ENCODE assay signal across 8 mouse cellular contexts in the genomic region with DNA sequence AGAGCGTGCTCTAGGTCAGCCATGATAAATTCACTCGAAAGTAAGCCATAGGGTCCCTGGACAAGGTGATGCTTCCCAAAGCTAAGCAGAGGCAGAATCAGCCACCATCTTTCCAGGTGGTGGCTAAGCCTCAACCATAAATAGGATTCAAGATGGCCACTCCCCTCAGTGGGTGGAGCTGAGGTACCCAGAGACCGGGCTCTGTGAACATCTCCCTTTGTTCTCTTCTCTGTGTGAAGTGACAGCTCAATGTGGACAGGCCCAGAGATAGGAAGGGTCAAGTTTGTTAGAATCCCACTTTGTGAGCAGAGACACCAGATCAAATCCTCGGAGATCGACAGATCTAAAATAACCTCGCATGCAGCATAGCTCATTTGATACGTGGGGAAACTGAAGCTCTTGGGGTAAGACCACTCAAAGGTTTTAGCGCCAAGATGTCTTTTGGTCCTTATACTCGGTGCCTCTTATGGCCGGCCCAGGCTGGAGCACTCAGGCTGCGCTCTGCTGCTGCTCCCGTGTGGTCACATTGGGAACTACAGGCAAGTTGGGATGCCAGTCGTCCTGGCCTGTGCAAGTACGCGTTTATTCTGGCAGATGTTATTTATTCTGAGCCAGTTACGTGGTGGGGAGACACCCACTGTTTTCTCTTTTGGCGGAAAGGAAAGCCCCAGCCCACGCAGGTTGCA. TPM values are rescaled to one million over a fixed set of nuclear protein-coding genes. Genes with fewer than 3 reads are reported as not detected.
DNase-seq lines count a peak whose midpoint lies in the region; ATAC-seq lines count a peak whose summit lies in the region.

No protein-coding gene starts in this region.

- 7% methylated on average over 18 of the region's 18 CpGs for WGBS in intestine, embryonic 16.5 days
- 6% methylated on average over 18 of the region's 18 CpGs for WGBS in midbrain, embryonic 11.5 days

- no peak overlapping the region for H3K9ac ChIP-seq in intestine, embryonic 16.5 days (ENCODE audit: low read depth, low read length)
- H3K9ac ChIP-seq in midbrain, embryonic 11.5 days (ENCODE audit: low read length) = 0 out of 2 replicates have a peak overlapping the region, but pooled peaks have one; percentile 24

- no peak overlapping the region for H3K4me2 ChIP-seq in intestine, embryonic 16.5 days (ENCODE audit: low read depth, low read length)
- no peak overlapping the region for H3K4me2 ChIP-seq in midbrain, embryonic 11.5 days

- H3K27ac ChIP-seq in intestine, embryonic 16.5 days (ENCODE audit: low read length) = no peak overlapping the region
- no peak overlapping the region for H3K27ac ChIP-seq in midbrain, embryonic 11.5 days (ENCODE audit: low read depth, low read length)

- no peaks in the 10 kb centered on the region for H3K36me3 ChIP-seq in intestine, embryonic 16.5 days (ENCODE audit: control insufficient read depth, insufficient read depth, low read length)
- H3K36me3 ChIP-seq in midbrain, embryonic 11.5 days (ENCODE audit: control insufficient read depth, insufficient read depth, low read length) = no peaks in the 10 kb centered on the region

- intact Hi-C loops in left cerebral cortex, postnatal 25 days (cut with DNase I) = loop anchor here (2.0 to 5.0 kb wide), 3 partner anchors 64 to 224 kb away; a partner anchor contains a TSS

- no peaks in the 10 kb centered on the region for H3K4me1 ChIP-seq in intestine, embryonic 16.5 days (ENCODE audit: control insufficient read depth, insufficient read depth, low read length)
- H3K4me1 ChIP-seq in midbrain, embryonic 11.5 days (ENCODE audit: control insufficient read depth, insufficient read depth, low read length) = no peaks in the 10 kb centered on the region

- ATAC-seq in intestine, embryonic 16.5 days = peak; percentile 80
- peak; percentile 85 for ATAC-seq in midbrain, embryonic 11.5 days (ENCODE audit: low FRiP score)
- no peak for ATAC-seq in activated CD4-positive, CD25-positive, alpha-beta regulatory T cell, adult 4 months

- H3K27me3 ChIP-seq in intestine, embryonic 16.5 days (replicated peaks; ENCODE audit: control insufficient read depth, insufficient read depth, low read length) = no peaks in the 10 kb centered on the region
- H3K27me3 ChIP-seq in midbrain, embryonic 11.5 days (ENCODE audit: control insufficient read depth, insufficient read depth, low read length) = no peaks in the 10 kb centered on the region

- no peak overlapping the region for H3K4me3 ChIP-seq in intestine, embryonic 16.5 days (ENCODE audit: low read length)
- H3K4me3 ChIP-seq in midbrain, embryonic 11.5 days (ENCODE audit: low read depth, low read length) = no peak overlapping the region

- peak; percentile 88 to 91 for DNase-seq in adrenal gland, adult 18-20 months (ENCODE audit: low spot score in 2 of 2)
- DNase-seq in embryo, embryonic 10.5 days (ENCODE audit: low spot score) = peak; percentile 92
- DNase-seq in gastrocnemius, postnatal 4 days (ENCODE audit: low spot score in 2 of 2) = peak; percentile 77 to 82
- DNase-seq in left cerebral cortex, postnatal 25 days (ENCODE audit: low spot score in 2 of 2) = peak; percentile 86 to 87
- DNase-seq in midbrain, embryonic 11.5 days (ENCODE audit: low spot score, missing footprints) = peak; percentile 99
- DNase-seq in right cerebral cortex, postnatal 4 days = peak; percentile 93

- H3K9me3 ChIP-seq in intestine, embryonic 16.5 days (ENCODE audit: control insufficient read depth, low read length) = no peaks in the 10 kb centered on the region
- no peaks in the 10 kb centered on the region for H3K9me3 ChIP-seq in midbrain, embryonic 11.5 days (ENCODE audit: control insufficient read depth, low read length)

RNA-seq across cellular contexts. Expression of a gene that starts 11.4 kb away (rescaled TPM):
- total RNA-seq in adrenal gland, adult 18-20 months (2021) = 10 to 100 TPM; 69.2 to 80.6 TPM
- total RNA-seq in gastrocnemius, postnatal 4 days (2021) = 10 to 100 TPM; 81.1 to 89.2 TPM
- 28.9 and 30.8 TPM in 2 replicates for polyA plus RNA-seq in intestine, embryonic 16.5 days (2015; fragmentation: Nextera tagmentation; extraction: Ambion mirVana)
- total RNA-seq in left cerebral cortex, postnatal 25 days (2021) = 100 to 1,000 TPM; 133 to 141 TPM
- polyA plus RNA-seq in midbrain, embryonic 11.5 days (2014; fragmentation: Nextera tagmentation; extraction: Ambion mirVana) = 175 and 182 TPM in 2 replicates
- 1 to 10 TPM; 5.5 to 5.6 TPM for polyA plus RNA-seq in activated CD4-positive, CD25-positive, alpha-beta regulatory T cell, adult 4 months (2017; shearing (Covaris generic))

RNA-seq across cellular contexts. Expression of a gene that starts 38.3 kb away (rescaled TPM):
- under 1 TPM in 1 of 2 experiments, not detected in 1; 0.42 TPM for total RNA-seq in adrenal gland, adult 18-20 months (2021)
- total RNA-seq in gastrocnemius, postnatal 4 days (2021) = under 1 TPM in 1 of 2 experiments, not detected in 1; 0.13 TPM
- polyA plus RNA-seq in intestine, embryonic 16.5 days (2015; fragmentation: Nextera tagmentation; extraction: Ambion mirVana) = not detected in 2 replicates
- total RNA-seq in left cerebral cortex, postnatal 25 days (2021) = 100 to 1,000 TPM; 187 to 209 TPM
- polyA plus RNA-seq in midbrain, embryonic 11.5 days (2014; fragmentation: Nextera tagmentation; extraction: Ambion mirVana) = not detected in 2 replicates
- not detected for polyA plus RNA-seq in activated CD4-positive, CD25-positive, alpha-beta regulatory T cell, adult 4 months (2017; shearing (Covaris generic))

RNA-seq across cellular contexts. Expression of a gene that starts 49.5 kb away (rescaled TPM):
- total RNA-seq in adrenal gland, adult 18-20 months (2021) = 1 to 10 TPM; 1.6 to 4.0 TPM
- total RNA-seq in gastrocnemius, postnatal 4 days (2021) = 10 to 100 TPM; 49.1 to 55.1 TPM
- polyA plus RNA-seq in intestine, embryonic 16.5 days (2015; fragmentation: Nextera tagmentation; extraction: Ambion mirVana) = 72.5 and 74.5 TPM in 2 replicates
- under 1 TPM; 0.41 to 0.55 TPM for total RNA-seq in left cerebral cortex, postnatal 25 days (2021)
- polyA plus RNA-seq in midbrain, embryonic 11.5 days (2014; fragmentation: Nextera tagmentation; extraction: Ambion mirVana) = 14.9 and 16.4 TPM in 2 replicates
- polyA plus RNA-seq in activated CD4-positive, CD25-positive, alpha-beta regulatory T cell, adult 4 months (2017; shearing (Covaris generic)) = under 1 TPM in 1 of 2 experiments, not detected in 1; 0.69 TPM

Comparison
In these comparisons a context has a peak if more than half of its experiments do, and no peak if none do; other contexts are left out.
1. RNA of a gene that starts 38.3 kb away (total RNA-seq): 187 to 209 TPM in left cerebral cortex, postnatal 25 days; 0.42 TPM in adrenal gland, adult 18-20 months and 0.13 TPM in gastrocnemius, postnatal 4 days; every median in the first group is over 100 times any median in the second.
2. RNA of a gene that starts 49.5 kb away (total RNA-seq): 49.1 to 55.1 TPM in gastrocnemius, postnatal 4 days; 1.6 to 4.0 TPM in adrenal gland, adult 18-20 months and 0.41 to 0.55 TPM in left cerebral cortex, postnatal 25 days; every median in the first group is over 10 times any median in the second.
3. Peak in every context shown above with its lines, with median percentiles within 50 percentile points of each other: DNase-seq.